Comparison of ENCODE assay signal across 9 mouse cellular contexts in genomic region chr7:102106700-102107141, GRCm38 (mm10). TPM values are rescaled to one million over a fixed set of nuclear protein-coding genes. Genes with fewer than 3 reads are reported as not detected.
DNase-seq lines count a peak whose midpoint lies in the region; ATAC-seq and TF ChIP-seq lines count a peak whose summit lies in the region.
"Had no signal": no experiment of that assay in that cellular context is flagged by ENCODE, and none has a peak within 500 bp of the region (broad histone marks: within the 10 kb centered on the region; RNA-seq: fewer than 3 reads in every experiment).

No protein-coding gene starts in this region.

- H3K4me1 ChIP-seq in kidney, embryonic 14.5 days (ENCODE audit: control insufficient read depth, insufficient read depth, low read length) = peaks cover 5% of the 10 kb centered on the region; the same call in 1 of the 2 replicates
- H3K4me1 ChIP-seq in kidney, adult 2 months (ENCODE audit: control insufficient read depth, insufficient read depth, low read length) = no peaks in the 10 kb centered on the region
- H3K4me1 ChIP-seq in thymus, adult 2 months (replicated peaks; ENCODE audit: control insufficient read depth, insufficient read depth, low read length) = peaks cover 46% of the 10 kb centered on the region

- WGBS in kidney, embryonic 14.5 days = 18% methylated on average over 23 of the region's 23 CpGs
- WGBS in kidney, adult 2 months = 30% methylated on average over 23 of the region's 23 CpGs
- WGBS in thymus, adult 2 months = 32% methylated on average over 23 of the region's 23 CpGs

- TF ChIP-seq POLR2A in kidney, adult 2 months (IDR thresholded peaks at IDR 0.05; ENCODE audit: low read depth, low read length) = no peak
- peak; percentile 55; the same call in 1 of the 2 replicates for TF ChIP-seq POLR2A in thymus, adult 2 months (IDR thresholded peaks at IDR 0.05; ENCODE audit: control insufficient read depth, extremely low read depth, insufficient read depth, low read length, poor library complexity)

- H3K27ac ChIP-seq in kidney, embryonic 14.5 days (ENCODE audit: low read depth, low read length) = no peak overlapping the region
- H3K27ac ChIP-seq in kidney, adult 2 months (ENCODE audit: insufficient read depth, low read depth, low read length) = no peak overlapping the region
- H3K27ac ChIP-seq in thymus, adult 2 months (ENCODE audit: control insufficient read depth, insufficient read depth, low read length) = peak overlapping the region; percentile 63; the same call in 1 of the 2 replicates
- H3K27ac ChIP-seq: macrophage had no signal

- TF ChIP-seq CTCF in kidney, adult 2 months (conservative IDR thresholded peaks at IDR 0.05; ENCODE audit: insufficient read depth, insufficient read length, low read depth, low read length) = no peak
- peak; percentile 40; the same call in 1 of the 2 replicates for TF ChIP-seq CTCF in thymus, adult 2 months (IDR thresholded peaks at IDR 0.05; ENCODE audit: borderline replicate concordance, control insufficient read depth, extremely low read depth, insufficient read depth, low read length, poor library complexity)

- H3K36me3 ChIP-seq in kidney, embryonic 14.5 days (ENCODE audit: control insufficient read depth, insufficient read depth, low read length) = no peaks in the 10 kb centered on the region
- H3K36me3 ChIP-seq in kidney, adult 2 months (ENCODE audit: control insufficient read depth, insufficient read depth, low read length) = no peaks in the 10 kb centered on the region
- H3K36me3 ChIP-seq in thymus, adult 2 months (ENCODE audit: control insufficient read depth, insufficient read depth, low read length) = no peaks in the 10 kb centered on the region

- H3K9me3 ChIP-seq in kidney, embryonic 14.5 days (ENCODE audit: control insufficient read depth, low read length) = no peaks in the 10 kb centered on the region

- DNase-seq in kidney, adult 2 months = no peak
- DNase-seq in embryo, embryonic 10.5 days (ENCODE audit: low spot score) = peak; percentile 33
- peak; percentile 60 to 64 for DNase-seq in heart, postnatal 10 days
- peak; percentile 38 to 50 for DNase-seq in lung, postnatal 4 days
- DNase-seq in thymus, adult 2 months = peak; percentile 47
- no peak for DNase-seq in layer of hippocampus, postnatal 25 days (ENCODE audit: extremely low spot score in 1 of 2, low spot score in 1 of 2)
- DNase-seq in cerebellum, adult 9-10 months = no peak

- no peaks in the 10 kb centered on the region for H3K27me3 ChIP-seq in kidney, embryonic 14.5 days (ENCODE audit: control insufficient read depth, insufficient read depth, low read length)
- no peaks in the 10 kb centered on the region for H3K27me3 ChIP-seq in kidney, adult 2 months (replicated peaks; ENCODE audit: control insufficient read depth, insufficient read depth, low read length)
- no peaks in the 10 kb centered on the region for H3K27me3 ChIP-seq in thymus, adult 2 months (ENCODE audit: control insufficient read depth, insufficient read depth, low read length)

- peak overlapping the region; percentile 50; the same call in 1 of the 2 replicates for H3K9ac ChIP-seq in kidney, embryonic 14.5 days (ENCODE audit: low read depth, low read length)

- intact Hi-C loops in heart, postnatal 10 days (cut with DNase I) = no loop called here

- peak; percentile 33; the same call in 1 of the 2 replicates for ATAC-seq in kidney, embryonic 14.5 days (ENCODE audit: low FRiP score, low TSS enrichment)

- H3K4me2 ChIP-seq in kidney, embryonic 14.5 days (replicated peaks; ENCODE audit: low read depth, low read length) = peak overlapping the region; percentile 53

- H3K4me3 ChIP-seq in kidney, embryonic 14.5 days (ENCODE audit: low read length) = peak overlapping the region; percentile 22
- H3K4me3 ChIP-seq in kidney, adult 2 months (ENCODE audit: insufficient read depth, low read depth, low read length) = no peak overlapping the region
- peak overlapping the region; percentile 51 for H3K4me3 ChIP-seq in thymus, adult 2 months (ENCODE audit: control insufficient read depth, insufficient read depth, low read length)

RNA-seq across cellular contexts. Expression of gene Art5, which starts 2.6 kb away (rescaled TPM):
- 1.8 and 2.1 TPM in 2 replicates for polyA plus RNA-seq in kidney, embryonic 14.5 days (2014; fragmentation: Nextera tagmentation; extraction: Ambion mirVana)
- 0.15 and 0.33 TPM in 2 replicates for polyA plus RNA-seq in kidney, adult 2 months (2012; rRNA removed)
- 1 to 10 TPM; 1.5 to 2.1 TPM for total RNA-seq in heart, postnatal 10 days (2021)
- 2.4 and 3.7 TPM in 2 replicates for polyA plus RNA-seq in thymus, adult 2 months (2012; rRNA removed)
- total RNA-seq in layer of hippocampus, postnatal 25 days (2021) = not detected
- polyA plus RNA-seq: macrophage had no signal

RNA-seq across cellular contexts. Expression of gene Art1, which starts 5.2 kb away (rescaled TPM):
- 0.88 and 1.2 TPM in 2 replicates for polyA plus RNA-seq in kidney, embryonic 14.5 days (2014; fragmentation: Nextera tagmentation; extraction: Ambion mirVana)
- polyA plus RNA-seq in kidney, adult 2 months (2012; rRNA removed) = 0.08 and 3.8 TPM in 2 replicates
- total RNA-seq in heart, postnatal 10 days (2021) = 10 to 100 TPM; 44.2 to 46.2 TPM
- polyA plus RNA-seq in thymus, adult 2 months (2012; rRNA removed) = 15.7 and 23.7 TPM in 2 replicates
- total RNA-seq in layer of hippocampus, postnatal 25 days (2021) = not detected
- polyA plus RNA-seq: macrophage had no signal

RNA-seq across cellular contexts. Expression of gene Chrna10, which starts 9.9 kb away (rescaled TPM):
- not detected in 2 replicates for polyA plus RNA-seq in kidney, embryonic 14.5 days (2014; fragmentation: Nextera tagmentation; extraction: Ambion mirVana)
- polyA plus RNA-seq in kidney, adult 2 months (2012; rRNA removed) = 0.03 TPM in 1 of 2 replicates, not detected in the other
- under 1 TPM; 0.10 to 0.30 TPM for total RNA-seq in heart, postnatal 10 days (2021)
- 1.7 and 1.8 TPM in 2 replicates for polyA plus RNA-seq in thymus, adult 2 months (2012; rRNA removed)
- total RNA-seq in layer of hippocampus, postnatal 25 days (2021) = under 1 TPM; 0.10 to 0.19 TPM
- polyA plus RNA-seq: macrophage had no signal

RNA-seq across cellular contexts. Expression of gene Trpc2, which starts 23.8 kb away (rescaled TPM):
- polyA plus RNA-seq in kidney, embryonic 14.5 days (2014; fragmentation: Nextera tagmentation; extraction: Ambion mirVana) = not detected in 2 replicates
- not detected in 2 replicates for polyA plus RNA-seq in kidney, adult 2 months (2012; rRNA removed)
- total RNA-seq in heart, postnatal 10 days (2021) = under 1 TPM in 1 of 2 experiments, not detected in 1; 0.20 TPM
- 0.61 and 0.92 TPM in 2 replicates for polyA plus RNA-seq in thymus, adult 2 months (2012; rRNA removed)
- under 1 TPM; 0.52 to 0.69 TPM for total RNA-seq in layer of hippocampus, postnatal 25 days (2021)

RNA-seq across cellular contexts. Expression of gene Xntrpc, which starts 41.2 kb away (rescaled TPM):
- polyA plus RNA-seq in kidney, embryonic 14.5 days (2014; fragmentation: Nextera tagmentation; extraction: Ambion mirVana) = 1.5 and 1.6 TPM in 2 replicates
- 1.8 and 2.5 TPM in 2 replicates for polyA plus RNA-seq in kidney, adult 2 months (2012; rRNA removed)
- total RNA-seq in heart, postnatal 10 days (2021) = under 1 TPM; 0.81 to 0.92 TPM
- polyA plus RNA-seq in thymus, adult 2 months (2012; rRNA removed) = 11.9 and 12.1 TPM in 2 replicates
- 1 to 10 TPM; 2.0 to 2.2 TPM for total RNA-seq in layer of hippocampus, postnatal 25 days (2021)
- polyA plus RNA-seq: macrophage had no signal

Comparison
In these comparisons a context has a peak if more than half of its experiments do, and no peak if none do; other contexts are left out.
1. DNase-seq: peak in embryo, embryonic 10.5 days (single experiment), heart, postnatal 10 days (2 of 2), lung, postnatal 4 days (2 of 2) and thymus, adult 2 months (single experiment); none in kidney, adult 2 months (single experiment), layer of hippocampus, postnatal 25 days (0 of 2) and cerebellum, adult 9-10 months (single experiment).